Mouse (Mus musculus) left cerebral cortex, adult 8-10 months (tissue): ENCODE results near the gene Rpa1. TPM values are rescaled to one million over a fixed set of nuclear protein-coding genes. Genes with fewer than 3 reads are reported as not detected.
"Not testable (repeated sequence)": the region's sequence is repeated elsewhere in the genome, so short reads cannot be mapped to it uniquely, and the experiment has no call there.

Experiments
- DNase-seq, 2 experiments: peaks; one replicate each; pipeline ENCODE4 v3.0.0; 2022; ENCODE audit warnings: low spot score in 2 of 2
- total RNA-seq, 4 experiments: library from RNA; stranded (reverse); gene quantifications; 2 replicates each; pipeline ENCODE4 v1.2.4; 2022

The Rpa1 gene
- total RNA-seq, 4 experiments from 2014 or later, result 47.5 to 51.4 (median 50.2) TPM

GRCm38 (mm10) chr11:75287940-75288339 is 60.2 kb downstream of the Rpa1 start:
- DNase-seq, result no peak

- no peak for DNase-seq
Measured at GRCm38 (mm10) chr11:75286868-75287267, 61.3 kb downstream of the Rpa1 start.

GRCm38 (mm10) chr11:75285893-75286467 is 62.1 kb downstream of the Rpa1 start:
- no peak for DNase-seq

DNA sequence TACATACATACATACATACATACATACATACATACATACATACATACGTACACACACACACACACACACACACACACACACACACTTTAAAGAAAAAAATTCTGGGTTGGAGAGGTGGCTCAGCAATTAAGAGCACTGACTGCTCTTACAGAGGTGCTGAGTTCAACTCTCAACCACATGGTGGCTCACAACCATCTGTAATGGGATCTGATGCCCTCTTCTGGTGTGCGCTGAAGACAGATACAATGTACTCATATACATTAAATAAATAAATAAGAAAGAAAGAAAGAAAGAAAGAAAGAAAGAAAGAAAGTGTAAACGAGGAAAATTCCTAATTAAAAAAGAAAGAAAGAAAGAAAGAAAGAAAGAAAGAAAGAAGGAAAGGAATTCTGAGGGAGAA is 64.3 kb downstream of the Rpa1 start:
- not testable (repeated sequence) for DNase-seq

- no peak for DNase-seq
Measured at GRCm38 (mm10) chr11:75282496-75283120, 65.5 kb downstream of the Rpa1 start.

GRCm38 (mm10) chr11:75281380-75282256 is 66.5 kb downstream of the Rpa1 start:
- DNase-seq, result no peak

DNA sequence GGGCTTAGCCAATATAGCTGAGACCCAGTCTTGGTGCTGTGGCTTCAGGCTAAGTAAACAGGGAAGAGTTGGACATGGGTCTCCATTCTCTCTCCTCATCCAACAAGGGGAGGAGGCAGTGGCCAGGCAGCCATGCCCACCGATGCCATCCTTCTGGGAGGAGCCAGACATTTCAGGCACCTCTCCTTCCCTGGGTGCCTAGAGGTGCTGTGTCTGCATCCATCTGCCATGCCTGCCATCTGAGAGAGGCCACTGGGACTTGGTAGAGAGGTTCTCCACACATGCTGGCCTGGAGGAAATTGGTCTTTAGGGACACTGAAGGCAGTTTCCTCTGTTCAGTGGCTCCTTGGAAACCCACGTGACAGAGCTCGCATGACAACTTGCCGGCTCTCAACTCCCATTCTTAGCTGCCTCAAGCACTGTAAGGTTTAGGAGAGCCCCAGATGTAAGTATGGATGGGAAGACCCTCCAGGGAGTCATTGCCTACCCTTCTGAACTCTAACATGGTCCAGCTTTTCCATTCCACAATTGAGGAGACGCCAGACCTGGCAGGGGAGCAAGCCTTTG is 67.6 kb downstream of the Rpa1 start:
- DNase-seq, result no peak

DNA sequence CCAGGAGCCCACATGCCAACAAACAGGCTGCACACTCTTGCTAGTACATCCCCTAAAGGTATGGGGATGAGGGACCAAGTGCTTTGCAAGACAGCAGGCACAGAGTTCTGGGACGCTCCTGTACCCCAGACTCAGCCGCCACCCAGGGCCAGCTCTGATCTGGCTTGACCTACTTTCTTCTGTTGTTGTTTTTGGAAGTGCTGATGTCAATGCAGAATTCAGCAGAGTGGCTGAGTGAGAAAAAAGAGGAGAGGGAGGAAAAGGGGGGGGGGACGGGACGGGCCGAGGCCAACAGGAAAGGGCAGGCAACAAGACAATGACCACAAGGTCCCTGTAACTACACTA is 68.1 kb downstream of the Rpa1 start:
- DNase-seq, result no peak

- no peak for DNase-seq
Measured at GRCm38 (mm10) chr11:75279342-75280065, 68.6 kb downstream of the Rpa1 start.

GRCm38 (mm10) chr11:75279013-75279341 is 69.1 kb downstream of the Rpa1 start:
- no peak for DNase-seq

- no peak for DNase-seq
Measured at GRCm38 (mm10) chr11:75278115-75278514, 70.0 kb downstream of the Rpa1 start.

DNA sequence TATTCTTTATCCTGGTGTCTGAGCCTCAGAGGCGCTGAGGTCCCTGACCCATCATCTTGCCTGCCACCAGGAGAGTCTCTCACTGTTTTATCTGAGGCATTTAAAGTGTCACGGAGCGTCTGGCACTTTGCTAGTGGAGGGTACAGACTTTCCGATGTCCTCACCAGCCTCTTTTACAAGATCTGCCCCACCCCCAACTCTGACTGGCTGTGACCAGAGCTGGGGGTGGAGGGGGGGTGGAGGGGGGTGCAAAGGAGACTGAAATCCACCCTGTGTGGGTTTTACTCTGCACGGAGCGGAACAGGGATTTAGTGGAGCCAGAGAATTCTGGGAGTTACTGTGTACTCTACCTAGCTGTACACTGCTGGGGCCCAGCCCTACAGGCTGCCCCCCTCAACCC is 73.1 kb downstream of the Rpa1 start:
- no peak for DNase-seq

DNA sequence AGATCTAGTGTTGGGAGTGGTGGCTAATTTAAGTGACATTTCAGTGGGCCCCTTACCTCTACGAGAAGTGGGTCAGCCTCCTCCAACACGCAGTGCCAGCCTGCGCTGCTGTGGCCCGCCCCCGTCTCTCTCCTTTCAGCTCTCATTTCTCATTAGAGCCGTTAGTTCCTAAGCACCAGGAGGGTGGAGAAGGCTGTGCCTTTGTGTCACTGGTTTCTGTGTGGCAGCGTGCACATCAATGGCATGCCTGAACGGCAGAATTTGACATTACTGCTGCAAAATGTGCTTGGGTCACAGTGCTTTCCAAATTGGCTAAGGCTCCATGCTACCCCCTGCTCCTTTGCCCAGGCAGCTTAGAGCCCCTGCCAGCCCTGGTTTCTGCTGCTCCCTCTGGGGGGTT is 74.7 kb downstream of the Rpa1 start:
- DNase-seq, result no peak

- peak in 1 of 2 experiments; percentile 56 for DNase-seq
Measured at GRCm38 (mm10) chr11:75270985-75271434, 77.1 kb downstream of the Rpa1 start.

DNA sequence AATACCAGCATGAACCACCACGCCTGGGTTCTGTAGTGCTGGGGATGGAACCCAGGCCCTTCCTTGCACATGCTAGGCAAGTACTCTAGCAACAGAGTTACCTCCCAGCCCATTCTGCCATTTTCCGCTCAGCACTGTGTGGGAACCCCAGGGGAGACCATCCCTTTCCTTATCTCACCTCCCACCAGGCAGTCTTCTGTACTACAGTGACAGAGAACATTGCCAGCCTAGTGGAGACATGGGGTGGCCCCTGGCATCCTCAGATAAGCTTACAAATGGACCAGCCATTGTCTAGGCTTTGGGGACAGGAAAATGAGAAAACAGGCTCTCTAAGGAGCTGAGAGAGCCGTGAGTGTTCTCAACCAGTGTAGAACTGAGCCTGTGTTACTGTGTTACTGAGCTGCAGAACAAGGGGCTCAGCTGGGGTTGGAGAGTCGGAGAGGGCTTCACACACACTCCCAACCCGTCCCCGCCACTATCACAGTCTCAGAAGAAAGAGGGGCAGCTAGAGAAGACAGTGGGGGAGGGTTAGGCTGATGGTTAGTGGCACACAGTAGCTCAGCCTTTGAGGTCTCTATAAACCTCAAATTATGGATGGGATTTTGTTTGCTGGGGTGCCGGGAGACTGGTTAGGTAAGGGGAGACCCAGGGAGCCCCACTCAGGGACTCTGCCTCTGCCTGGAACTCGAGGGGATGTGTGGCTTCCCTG is 77.7 kb downstream of the Rpa1 start:
- no peak for DNase-seq

- no peak for DNase-seq
Measured at GRCm38 (mm10) chr11:75269213-75269612, 78.9 kb downstream of the Rpa1 start.

DNA sequence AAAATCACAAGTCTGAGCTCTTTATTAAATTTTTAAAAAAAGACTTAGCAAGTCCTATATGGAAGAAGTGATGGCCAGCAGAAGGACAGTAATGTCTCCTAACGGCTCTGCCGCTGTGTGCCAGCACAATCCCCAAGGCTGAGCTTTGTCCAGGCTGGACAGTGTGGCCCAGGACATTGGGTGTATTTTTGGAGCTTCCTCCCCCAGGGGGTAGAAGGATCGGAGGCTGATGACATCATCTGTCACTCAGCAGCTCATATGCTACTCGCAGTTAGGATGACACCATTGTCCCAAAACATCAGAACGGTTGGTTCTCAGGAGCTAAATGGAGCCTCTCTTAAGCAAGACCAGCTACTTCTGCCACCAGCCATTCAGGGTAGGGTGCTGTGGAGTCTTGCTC is 79.6 kb downstream of the Rpa1 start:
- no peak for DNase-seq

DNA sequence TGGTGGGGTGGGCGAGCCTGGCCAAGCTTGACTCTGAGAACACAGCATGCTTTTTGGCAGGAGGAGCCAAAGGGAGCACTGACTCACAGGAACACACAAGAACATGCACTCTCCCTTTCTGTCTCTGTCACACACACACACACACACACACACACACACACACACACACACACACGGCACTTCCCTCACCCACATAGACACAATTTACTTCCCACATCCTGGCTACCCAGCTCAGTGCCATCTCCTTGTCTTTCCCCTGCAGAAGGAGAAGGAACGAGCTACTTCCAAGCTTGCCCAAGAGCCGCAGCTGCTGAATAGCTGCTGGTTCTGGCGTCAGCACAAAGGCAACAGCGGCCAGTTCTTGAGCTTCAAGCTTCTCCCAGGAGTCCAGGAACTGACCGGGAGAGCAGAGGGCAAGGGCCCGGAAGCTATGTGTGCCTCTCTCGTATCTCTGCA is 80.3 kb downstream of the Rpa1 start:
- peak in 1 of 2 experiments; percentile 53 for DNase-seq

DNA sequence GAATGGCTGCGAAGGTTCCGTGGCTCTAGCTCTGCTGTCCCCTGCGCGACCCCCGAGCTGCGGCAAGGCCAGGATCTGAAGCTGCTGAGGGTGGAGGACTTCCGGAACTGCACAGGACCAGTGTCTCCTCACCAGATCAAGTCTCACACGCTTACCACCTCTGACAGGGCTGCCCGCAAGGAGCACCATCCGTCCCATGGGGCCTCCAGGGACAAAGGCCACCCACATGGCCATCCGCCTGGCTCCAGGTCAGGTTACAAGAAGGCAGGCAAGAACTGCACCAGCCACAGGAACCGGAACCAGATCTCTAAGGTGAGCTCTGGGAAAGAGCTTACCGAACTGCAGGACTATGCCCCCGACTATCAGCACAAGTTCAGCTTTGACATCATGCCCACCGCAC is 82.6 kb downstream of the Rpa1 start:
- DNase-seq, result no peak

- DNase-seq, result no peak
Measured at GRCm38 (mm10) chr11:75264550-75264949, 83.6 kb downstream of the Rpa1 start.

GRCm38 (mm10) chr11:75263964-75264312 is 84.2 kb downstream of the Rpa1 start:
- DNase-seq, result no peak
